Mouse (Mus musculus): ENCODE data around the gene Zeb2.

The Zeb2 gene

GRCm38 (mm10) chr2:45060768-45061167 is 56.4 kb downstream of the Zeb2 start:
- no peak for DNase-seq (ENCODE audit: low spot score)

GRCm38 (mm10) chr2:45060202-45060601 is 57.0 kb downstream of the Zeb2 start:
- DNase-seq (ENCODE audit: low spot score), result no peak

GRCm38 (mm10) chr2:45059599-45059998 is 57.6 kb downstream of the Zeb2 start:
- no peak for DNase-seq (ENCODE audit: low spot score)

GRCm38 (mm10) chr2:45059010-45059409 is 58.2 kb downstream of the Zeb2 start:
- no peak for DNase-seq (ENCODE audit: low spot score)

- no peak for DNase-seq (ENCODE audit: low spot score)
Measured at GRCm38 (mm10) chr2:45058183-45058582, 59.0 kb downstream of the Zeb2 start.

- no peak for DNase-seq (ENCODE audit: low spot score)
Measured at GRCm38 (mm10) chr2:45056856-45057562, 60.2 kb downstream of the Zeb2 start.

GRCm38 (mm10) chr2:45055926-45056325 is 61.3 kb downstream of the Zeb2 start:
- no peak for DNase-seq (ENCODE audit: low spot score)

GRCm38 (mm10) chr2:45055034-45055615 is 62.1 kb downstream of the Zeb2 start:
- DNase-seq (ENCODE audit: low spot score), result no peak

- no peak for DNase-seq (ENCODE audit: low spot score)
Measured at GRCm38 (mm10) chr2:45054070-45055025, 62.8 kb downstream of the Zeb2 start.

- DNase-seq (ENCODE audit: low spot score), result no peak
Measured at GRCm38 (mm10) chr2:45052587-45052986, 64.6 kb downstream of the Zeb2 start.

GRCm38 (mm10) chr2:45051321-45051720 is 65.9 kb downstream of the Zeb2 start:
- no peak for DNase-seq (ENCODE audit: low spot score)

- DNase-seq (ENCODE audit: low spot score), result no peak
Measured at GRCm38 (mm10) chr2:45049923-45050322, 67.3 kb downstream of the Zeb2 start.

- peak; percentile 53 for DNase-seq (ENCODE audit: low spot score)
Measured at GRCm38 (mm10) chr2:45049279-45049678, 67.9 kb downstream of the Zeb2 start.

GRCm38 (mm10) chr2:45040706-45041312 is 76.4 kb downstream of the Zeb2 start:
- DNase-seq (ENCODE audit: low spot score), result no peak

GRCm38 (mm10) chr2:45039503-45039902 is 77.7 kb downstream of the Zeb2 start:
- DNase-seq (ENCODE audit: low spot score), result no peak

GRCm38 (mm10) chr2:45028091-45028638 is 89.0 kb downstream of the Zeb2 start:
- no peak for DNase-seq (ENCODE audit: low spot score)

- no peak for DNase-seq (ENCODE audit: low spot score)
Measured at GRCm38 (mm10) chr2:45017186-45017800, 99.9 kb downstream of the Zeb2 start.

- no peak for DNase-seq (ENCODE audit: low spot score)
Measured at GRCm38 (mm10) chr2:45013325-45013724, 103.9 kb downstream of the Zeb2 start.

- no peak for DNase-seq (ENCODE audit: low spot score)
Measured at GRCm38 (mm10) chr2:45012676-45013075, 104.5 kb downstream of the Zeb2 start.

GRCm38 (mm10) chr2:45010701-45011100 is 106.5 kb downstream of the Zeb2 start:
- no peak for DNase-seq (ENCODE audit: low spot score)

- peak; percentile 68 for DNase-seq (ENCODE audit: low spot score)
Measured at GRCm38 (mm10) chr2:44999906-45000305, 117.3 kb downstream of the Zeb2 start.

GRCm38 (mm10) chr2:44998710-44999109 is 118.5 kb downstream of the Zeb2 start:
- DNase-seq (ENCODE audit: low spot score), result no peak
